Mouse (Mus musculus) forebrain, embryonic 11.5 days (tissue): ENCODE measurements around the gene Galk2. TPM values are rescaled to one million over a fixed set of nuclear protein-coding genes. Genes with fewer than 3 reads are reported as not detected.
A peak's percentile ranks its signal among the peaks of the same experiment; 100 is the strongest.

Experiments
- ATAC-seq: fragments of 200-750 bp; cut with Nextera tagmentation; replicated peaks from 2 replicates; pipeline ENCODE4 v1.8.0; 2017; ENCODE audit warnings: moderate TSS enrichment; ENCODE audit not compliant: low FRiP score
- DNase-seq: peaks from one replicate; pipeline ENCODE4 v3.0.0-alpha.2; 2017; ENCODE audit warnings: low spot score
- H3K27ac ChIP-seq: fragments of 300-500 bp; sonication (generic); 2 replicates; pipeline ENCODE4 v1.5.1; 2014; ENCODE audit warnings: low read depth, low read length
- H3K27me3 ChIP-seq: fragments of 300-500 bp; sonication (generic); 2 replicates; pipeline ENCODE4 v1.6.1; 2014; ENCODE audit warnings: mild to moderate bottlenecking, low read length, mixed read lengths; ENCODE audit not compliant: control insufficient read depth, insufficient read depth
- H3K36me3 ChIP-seq: fragments of 300-500 bp; sonication (generic); 2 replicates; pipeline ENCODE4 v1.6.1; 2014; ENCODE audit warnings: mild to moderate bottlenecking, low read length, moderate library complexity, mixed read lengths; ENCODE audit not compliant: control insufficient read depth, insufficient read depth
- H3K4me1 ChIP-seq: fragments of 300-500 bp; sonication (generic); replicated peaks from 2 replicates; pipeline ENCODE4 v1.6.1; 2014; ENCODE audit warnings: low read length, mixed read lengths; ENCODE audit not compliant: control insufficient read depth, insufficient read depth
- H3K4me2 ChIP-seq: fragments of 300-500 bp; sonication (generic); 2 replicates; pipeline ENCODE4 v1.6.1; 2014; ENCODE audit warnings: low read depth, mild to moderate bottlenecking, low read length, moderate library complexity, mixed read lengths; ENCODE audit not compliant: severe bottlenecking
- H3K4me3 ChIP-seq: fragments of 300-500 bp; sonication (generic); 2 replicates; pipeline ENCODE4 v1.5.1; 2014; ENCODE audit warnings: low read depth, low read length
- H3K9ac ChIP-seq: fragments of 300-500 bp; sonication (generic); 2 replicates; pipeline ENCODE4 v1.6.1; 2014; ENCODE audit warnings: low read length
- H3K9me3 ChIP-seq: fragments of 300-500 bp; sonication (generic); 2 replicates; pipeline ENCODE4 v1.6.1; 2016; ENCODE audit warnings: low read length, mixed read lengths; ENCODE audit not compliant: control insufficient read depth
- WGBS: fragments of 180-500 bp; shearing (Covaris S2); extraction: QIAGEN DNeasy Blood & Tissue Kit; methylation state at CpG from one replicate; pipeline ENCODE4 v1.1.7; 2014; 5-methylcytosine and 5-hydroxymethylcytosine counted together
- polyA plus RNA-seq: library from polyadenylated mRNA; unstranded; fragments of >200 nt; fragmentation: Nextera tagmentation; extraction: Ambion mirVana; gene quantifications from 2 replicates; pipeline ENCODE4 v1.2.1, GENCODE M21; 2014

Galk2 gene
- polyA plus RNA-seq, 1 experiment from 2014 or later = 29.3 TPM

DNA sequence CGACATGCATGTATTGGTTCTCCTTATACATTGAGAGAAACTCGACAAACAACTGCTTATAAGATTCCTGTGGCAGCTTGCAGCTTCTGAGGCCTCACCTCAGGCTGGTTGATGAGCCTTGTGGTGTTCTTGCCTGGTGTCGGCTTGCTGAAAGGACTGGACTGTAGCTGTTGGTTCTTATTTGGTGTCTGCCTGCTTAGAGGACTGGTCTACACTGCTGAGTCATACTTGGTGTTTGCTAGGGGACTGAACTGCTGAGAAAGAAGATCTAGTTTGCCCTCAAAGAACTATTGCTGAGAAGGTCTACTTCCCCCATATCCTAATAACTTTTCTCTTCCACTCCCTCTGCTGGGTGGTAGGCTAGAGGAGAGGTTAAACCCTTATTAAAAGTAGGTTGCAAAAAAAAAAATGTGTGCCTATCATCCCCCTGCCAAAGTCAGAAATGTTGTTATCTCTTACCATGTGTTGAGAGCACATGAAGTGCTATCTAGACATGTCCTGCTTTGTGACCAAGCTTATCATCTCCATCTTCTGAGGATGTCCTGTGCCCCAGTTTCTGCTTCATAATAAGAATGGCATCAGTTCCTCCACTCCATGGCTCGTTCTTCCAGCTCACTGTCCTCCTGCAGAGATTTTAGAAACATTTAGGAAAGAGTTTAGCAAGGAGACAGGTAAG lies 48.8 kb downstream of the Galk2 start:
- Histone ChIP-seq H3K27me3 (no peaks in the 10 kb centered on the region), H3K4me2 (no peak overlapping the region), H3K36me3 (no peaks in the 10 kb centered on the region), H3K4me1 (no peaks in the 10 kb centered on the region), H3K9ac (no peak overlapping the region), H3K27ac (no peak overlapping the region), H3K4me3 (no peak overlapping the region), H3K9me3 (no peaks in the 10 kb centered on the region)
- WGBS = 87% methylated on average over 4 of the region's 4 CpGs
- no peak for DNase-seq
- ATAC-seq = no peak

DNA sequence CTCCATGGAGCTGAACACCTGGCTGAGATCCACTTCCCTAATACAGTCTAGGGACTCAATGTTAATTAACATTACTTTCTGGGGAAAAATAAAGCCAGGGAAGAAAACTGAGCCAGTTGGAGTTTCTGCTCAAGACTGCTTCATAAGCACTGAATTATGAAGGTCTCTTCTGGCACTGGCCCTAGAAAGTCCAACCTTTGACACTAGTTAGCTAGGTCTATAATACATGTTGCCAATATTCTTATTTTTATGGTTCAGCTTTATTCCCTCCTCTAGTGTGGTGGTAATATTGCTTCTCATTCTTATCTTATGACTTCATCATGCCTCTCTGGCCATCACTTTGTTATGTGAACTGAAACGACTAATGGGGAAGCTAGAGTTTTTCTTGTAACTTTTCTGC lies 55.3 kb downstream of the Galk2 start:
- H3K36me3 ChIP-seq = no peaks in the 10 kb centered on the region
- H3K27ac ChIP-seq = no peak overlapping the region
- 0 out of 2 replicates have a peak, but pooled peaks cover 2% of the 10 kb centered on the region for H3K4me1 ChIP-seq
- DNase-seq (no peak), ATAC-seq (no peak)
- H3K9me3 ChIP-seq = no peaks in the 10 kb centered on the region
- no peak overlapping the region for H3K4me2 ChIP-seq
- H3K9ac ChIP-seq = no peak overlapping the region
- H3K4me3 ChIP-seq = no peak overlapping the region
- 78% methylated on average over 1 of the region's 1 CpGs for WGBS
- H3K27me3 ChIP-seq = no peaks in the 10 kb centered on the region

DNA sequence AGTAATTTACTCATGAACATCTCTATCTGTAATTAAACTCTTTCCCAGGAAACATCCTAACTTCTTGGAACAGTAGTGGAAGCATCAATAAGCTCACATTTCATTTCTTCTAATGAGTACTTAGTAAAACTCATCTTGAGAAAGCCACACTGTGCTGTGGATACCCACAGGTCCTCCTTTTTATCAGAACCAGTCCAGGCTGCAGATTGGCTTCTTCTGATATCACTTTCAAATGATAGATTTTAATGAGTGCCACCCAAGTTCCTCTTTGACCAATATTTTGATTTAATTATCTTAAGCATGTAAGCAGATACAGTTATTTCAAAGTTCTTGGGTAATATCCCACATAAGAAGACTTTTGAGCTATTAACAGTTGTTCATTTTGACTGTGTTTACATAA lies 55.8 kb downstream of the Galk2 start:
- H3K4me1 ChIP-seq = 0 out of 2 replicates have a peak, but pooled peaks cover 2% of the 10 kb centered on the region
- H3K4me2 ChIP-seq = no peak overlapping the region
- no peak for ATAC-seq
- H3K27ac ChIP-seq = no peak overlapping the region
- DNase-seq = no peak
- no peak overlapping the region for H3K4me3 ChIP-seq
- no peaks in the 10 kb centered on the region for H3K9me3 ChIP-seq
- no peaks in the 10 kb centered on the region for H3K27me3 ChIP-seq
- no peaks in the 10 kb centered on the region for H3K36me3 ChIP-seq
- H3K9ac ChIP-seq = no peak overlapping the region

GRCm38 (mm10) chr2:125916652-125917296 lies 57.9 kb downstream of the Galk2 start:
- Histone ChIP-seq H3K4me3 (no peak overlapping the region), H3K4me1 (0 out of 2 replicates have a peak, but pooled peaks cover 2% of the 10 kb centered on the region), H3K27ac (no peak overlapping the region; the same call in 1 of the 2 replicates), H3K9ac (no peak overlapping the region), H3K36me3 (no peaks in the 10 kb centered on the region), H3K4me2 (no peak overlapping the region), H3K27me3 (no peaks in the 10 kb centered on the region), H3K9me3 (no peaks in the 10 kb centered on the region)
- ATAC-seq = no peak
- 84% methylated on average over 11 of the region's 11 CpGs for WGBS
- no peak for DNase-seq

GRCm38 (mm10) chr2:125917297-125917679 lies 58.4 kb downstream of the Galk2 start:
- WGBS = 54% methylated on average over 3 of the region's 3 CpGs
- H3K27ac ChIP-seq = peak overlapping the region; percentile 37; the same call in 1 of the 2 replicates
- H3K4me3 ChIP-seq = no peak overlapping the region
- no peaks in the 10 kb centered on the region for H3K9me3 ChIP-seq
- no peaks in the 10 kb centered on the region for H3K27me3 ChIP-seq
- no peak overlapping the region for H3K4me2 ChIP-seq
- DNase-seq (no peak), ATAC-seq (peak; percentile 30; the same call in 1 of the 2 replicates)
- H3K9ac ChIP-seq = no peak overlapping the region; the same call in 1 of the 2 replicates
- H3K4me1 ChIP-seq = 0 out of 2 replicates have a peak, but pooled peaks cover 2% of the 10 kb centered on the region
- no peaks in the 10 kb centered on the region for H3K36me3 ChIP-seq

DNA sequence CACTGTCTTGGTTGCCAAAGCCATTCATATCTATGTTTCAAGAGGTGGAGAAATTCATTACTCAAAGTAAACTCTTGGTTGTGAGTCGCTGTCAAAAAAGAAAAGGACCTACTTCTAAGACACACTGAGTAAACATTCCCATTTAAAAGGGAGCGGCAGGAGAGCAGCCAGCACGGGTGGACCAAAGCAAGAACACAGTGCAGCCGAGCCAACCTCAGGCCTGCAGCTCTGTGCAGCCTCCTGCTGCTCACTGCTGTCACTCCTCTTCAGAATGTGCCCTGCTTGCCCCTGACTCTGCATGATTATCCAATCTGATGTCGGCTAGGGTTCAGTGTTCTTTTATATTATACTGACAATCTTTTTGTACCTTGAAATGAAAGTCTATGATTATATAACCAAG lies 62.4 kb downstream of the Galk2 start:
- DNase-seq = no peak
- Histone ChIP-seq H3K27ac (no peak overlapping the region), H3K4me2 (no peak overlapping the region), H3K36me3 (no peaks in the 10 kb centered on the region), H3K4me3 (no peak overlapping the region), H3K27me3 (no peaks in the 10 kb centered on the region), H3K9ac (no peak overlapping the region), H3K4me1 (0 out of 2 replicates have a peak, but pooled peaks cover 2% of the 10 kb centered on the region), H3K9me3 (no peaks in the 10 kb centered on the region)
- 43% methylated on average over 5 of the region's 5 CpGs for WGBS
- no peak for ATAC-seq

DNA sequence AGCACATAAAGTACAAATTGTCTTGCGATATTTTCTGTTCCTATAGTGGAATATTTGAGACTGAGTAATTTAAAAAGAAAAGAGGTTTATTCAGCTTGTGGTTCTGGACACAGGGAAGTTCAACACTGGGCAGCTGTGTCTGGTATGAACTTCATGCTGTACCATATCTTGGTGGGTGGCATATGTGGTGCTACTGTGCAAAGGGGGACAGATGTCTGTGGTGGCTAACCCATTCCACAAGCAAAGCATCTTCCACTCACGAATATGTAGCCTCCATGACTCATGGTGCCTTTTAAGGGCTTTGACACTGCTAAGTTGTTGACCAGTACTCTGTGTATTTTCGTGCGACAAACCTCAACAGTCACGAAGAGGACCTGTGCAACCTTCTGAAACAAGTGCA lies 63.2 kb downstream of the Galk2 start:
- no peak for ATAC-seq

DNA sequence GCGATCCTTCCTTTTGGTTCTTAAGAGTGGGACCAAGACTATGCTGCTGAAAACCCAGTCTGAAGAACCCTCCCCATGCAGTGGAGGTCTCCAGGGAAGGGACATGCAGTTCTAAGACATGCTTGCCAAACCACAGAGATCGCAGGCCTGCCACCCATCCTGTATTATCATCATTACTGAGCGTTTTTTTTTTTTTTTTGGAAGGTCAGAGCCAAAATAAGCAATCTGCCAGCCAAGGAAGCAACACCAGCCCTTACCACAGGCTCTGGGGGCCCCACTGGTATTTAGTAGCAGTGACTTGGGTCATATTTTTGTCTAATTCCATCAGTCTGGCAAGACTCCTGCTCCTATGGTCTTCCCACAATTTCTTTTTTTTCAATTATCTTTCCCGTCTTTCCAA lies 64.0 kb downstream of the Galk2 start:
- H3K27me3 ChIP-seq = no peaks in the 10 kb centered on the region
- no peaks in the 10 kb centered on the region for H3K4me1 ChIP-seq
- no peaks in the 10 kb centered on the region for H3K9me3 ChIP-seq
- H3K4me3 ChIP-seq = no peak overlapping the region
- no peaks in the 10 kb centered on the region for H3K36me3 ChIP-seq
- no peak overlapping the region for H3K4me2 ChIP-seq
- DNase-seq (no peak), ATAC-seq (no peak)
- H3K27ac ChIP-seq = no peak overlapping the region
- no peak overlapping the region for H3K9ac ChIP-seq
- 86% methylated on average over 4 of the region's 4 CpGs for WGBS

More for the DNA sequence above, 63.2 kb downstream of the Galk2 start:
- 0 out of 2 replicates have a peak, but pooled peaks cover 1% of the 10 kb centered on the region for H3K4me1 ChIP-seq
- no peaks in the 10 kb centered on the region for H3K27me3 ChIP-seq
- DNase-seq = no peak
- H3K4me2 ChIP-seq = no peak overlapping the region
- 91% methylated on average over 5 of the region's 5 CpGs for WGBS
- no peak overlapping the region for H3K27ac ChIP-seq
- no peak overlapping the region for H3K9ac ChIP-seq
- H3K4me3 ChIP-seq = no peak overlapping the region
- no peaks in the 10 kb centered on the region for H3K9me3 ChIP-seq
- no peaks in the 10 kb centered on the region for H3K36me3 ChIP-seq

DNA sequence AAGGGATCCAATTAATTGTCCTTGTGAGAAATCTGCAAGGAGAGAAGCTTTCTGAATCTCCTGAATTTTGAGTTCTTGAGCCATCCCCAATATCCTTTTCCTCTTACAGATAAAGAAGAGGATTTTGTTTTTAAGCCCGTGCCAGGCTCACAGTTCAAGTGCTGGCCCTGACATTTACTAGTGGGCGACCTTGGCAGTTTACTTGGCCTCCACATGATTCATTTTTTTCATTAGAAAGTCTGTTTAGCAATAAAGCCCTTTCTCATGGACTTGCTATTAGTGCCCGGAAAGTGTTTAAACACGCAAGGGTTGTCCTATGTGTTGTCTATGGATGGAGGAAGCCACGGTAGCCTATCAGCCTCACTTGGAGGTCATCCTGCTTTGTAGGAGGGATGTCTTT lies 64.4 kb downstream of the Galk2 start:
- no peaks in the 10 kb centered on the region for H3K27me3 ChIP-seq
- H3K9ac ChIP-seq = no peak overlapping the region
- whole genome bisulfite sequencing = 90% methylated on average over 5 of the region's 5 CpGs
- no peaks in the 10 kb centered on the region for H3K4me1 ChIP-seq
- no peak overlapping the region for H3K4me3 ChIP-seq
- no peak overlapping the region for H3K27ac ChIP-seq
- ATAC-seq (no peak), DNase-seq (no peak)
- no peaks in the 10 kb centered on the region for H3K9me3 ChIP-seq
- no peaks in the 10 kb centered on the region for H3K36me3 ChIP-seq
- no peak overlapping the region for H3K4me2 ChIP-seq
